Mouse (Mus musculus): ENCODE data around the gene Slc11a1. TPM values are rescaled to one million over a fixed set of nuclear protein-coding genes. Genes with fewer than 3 reads are reported as not detected.
A peak's percentile ranks its signal among the peaks of the same experiment; 100 is the strongest.
"Not testable (repeated sequence)": the region's sequence is repeated elsewhere in the genome, so short reads cannot be mapped to it uniquely, and the experiment has no call there.

Gene Slc11a1
- 0.10 TPM for polyA plus RNA-seq (2021)

GRCm38 (mm10) chr1:74374980-74375379 is at the start of gene Slc11a1:
Gene Slc11a1 (plus strand): TSS chr1:74375195.
- in situ Hi-C loops (cut with MboI; ENCODE audit: low pct_unique_long_range_greater_than_20kb), result no loop called here
- ATAC-seq, result no peak
- ChIA-PET POLR2A (no interaction called here), CTCF (no interaction called here)
- DNase-seq (ENCODE audit: low read depth, low spot score), result no peak
- no peak for TF ChIP-seq CTCF (IDR thresholded peaks at IDR 0.05)
- no peaks in the 10 kb centered on the region for H3K27me3 ChIP-seq

- DNase-seq (ENCODE audit: low read depth, low spot score); in situ Hi-C loops (cut with MboI; ENCODE audit: low pct_unique_long_range_greater_than_20kb); H3K27me3 ChIP-seq; ATAC-seq; POLR2A ChIA-PET: not testable (repeated sequence)
- peak; percentile 67 for TF ChIP-seq CTCF (IDR thresholded peaks at IDR 0.05)
- CTCF ChIA-PET, result interaction anchor here (1.0 to 2.1 kb wide), 2 partner anchors 14 to 24 kb away, joined by 3 to 9 read pairs; no protein-coding TSS in a partner anchor
These were observed 48.1 kb upstream of the Slc11a1 start for GRCm38 (mm10) chr1:74326916-74327315.

- H3K27me3 ChIP-seq, result no peaks in the 10 kb centered on the region
- in situ Hi-C loops (cut with MboI; ENCODE audit: low pct_unique_long_range_greater_than_20kb), result no loop called here
- POLR2A ChIA-PET, result interaction anchor here (0.6 kb wide), 1 partner anchor 1148 kb away, joined by 4 read pairs; no protein-coding TSS in a partner anchor
- no peak for TF ChIP-seq CTCF (IDR thresholded peaks at IDR 0.05)
- no peak for ATAC-seq
- CTCF ChIA-PET, result interaction anchor here (0.7 to 1.3 kb wide), 2 partner anchors 17 to 31 kb away, joined by 3 to 4 read pairs; no protein-coding TSS in a partner anchor
- DNase-seq (ENCODE audit: low read depth, low spot score), result no peak
These were observed 45.0 kb upstream of the Slc11a1 start for GRCm38 (mm10) chr1:74329899-74330431.

- H3K27me3 ChIP-seq, result no peaks in the 10 kb centered on the region
- in situ Hi-C loops (cut with MboI; ENCODE audit: low pct_unique_long_range_greater_than_20kb), result no loop called here
- TF ChIP-seq CTCF (IDR thresholded peaks at IDR 0.05), result no peak
- ATAC-seq, result no peak
- ChIA-PET CTCF (interaction anchor here (1.0 to 1.3 kb wide), 2 partner anchors 18 to 46 kb away, joined by 3 to 4 read pairs; partner anchors contain the start of genes Aamp and Pnkd), POLR2A (no interaction called here)
- DNase-seq (ENCODE audit: low read depth, low spot score), result no peak
These were observed 43.8 kb upstream of the Slc11a1 start for GRCm38 (mm10) chr1:74331046-74331681.

- DNase-seq (ENCODE audit: low read depth, low spot score) (peak; percentile 68), ATAC-seq (peak; percentile 88)
- CTCF ChIA-PET, result interaction anchor here (0.9 to 1.2 kb wide), 3 partner anchors 28 to 127 kb away, joined by 3 read pairs; partner anchors contain the start of genes Aamp and Pnkd
- no peaks in the 10 kb centered on the region for H3K27me3 ChIP-seq
- in situ Hi-C loops (cut with MboI; ENCODE audit: low pct_unique_long_range_greater_than_20kb), result no loop called here
- TF ChIP-seq CTCF (IDR thresholded peaks at IDR 0.05), result no peak
- POLR2A ChIA-PET, result no interaction called here
These were observed 42.7 kb upstream of the Slc11a1 start for GRCm38 (mm10) chr1:74332241-74332763.

- no peak for TF ChIP-seq CTCF (IDR thresholded peaks at IDR 0.05)
- ATAC-seq, result no peak
These were observed 42.1 kb upstream of the Slc11a1 start for GRCm38 (mm10) chr1:74332930-74333329.

GRCm38 (mm10) chr1:74334607-74335006 is 40.4 kb upstream of the Slc11a1 start:
- ChIA-PET CTCF (interaction anchor here (0.9 to 1.8 kb wide), 3 partner anchors 11 to 38 kb away, joined by 3 to 6 read pairs (median 3); partner anchors contain the start of gene Catip), POLR2A (interaction anchor here (0.7 kb wide), 1 partner anchor 199 kb away, joined by 3 read pairs; no protein-coding TSS in a partner anchor)
- no peaks in the 10 kb centered on the region for H3K27me3 ChIP-seq
- no peak for ATAC-seq
- no peak for DNase-seq (ENCODE audit: low read depth, low spot score)
- no peak for TF ChIP-seq CTCF (IDR thresholded peaks at IDR 0.05)
- in situ Hi-C loops (cut with MboI; ENCODE audit: low pct_unique_long_range_greater_than_20kb), result no loop called here

More at GRCm38 (mm10) chr1:74332930-74333329, 42.1 kb upstream of the Slc11a1 start:
- no peaks in the 10 kb centered on the region for H3K27me3 ChIP-seq
- ChIA-PET POLR2A (no interaction called here), CTCF (interaction anchor here (0.9 to 1.2 kb wide), 2 partner anchors 28 to 128 kb away, joined by 3 read pairs; no protein-coding TSS in a partner anchor)
- in situ Hi-C loops (cut with MboI; ENCODE audit: low pct_unique_long_range_greater_than_20kb), result no loop called here
- DNase-seq (ENCODE audit: low read depth, low spot score), result no peak

- TF ChIP-seq CTCF (IDR thresholded peaks at IDR 0.05), result no peak
- no peaks in the 10 kb centered on the region for H3K27me3 ChIP-seq
- POLR2A ChIA-PET, result no interaction called here
- no peak for ATAC-seq
- DNase-seq (ENCODE audit: low read depth, low spot score), result no peak
- CTCF ChIA-PET, result interaction anchor here (0.9 to 1.8 kb wide), 3 partner anchors 10 to 37 kb away, joined by 3 to 6 read pairs (median 3); partner anchors contain the start of gene Catip
- in situ Hi-C loops (cut with MboI; ENCODE audit: low pct_unique_long_range_greater_than_20kb), result no loop called here
These were observed 40.0 kb upstream of the Slc11a1 start for GRCm38 (mm10) chr1:74335033-74335432.

- CTCF ChIA-PET, result interaction anchor here (0.9 to 1.8 kb wide), 2 partner anchors 10 to 26 kb away, joined by 3 to 6 read pairs; partner anchors contain the start of gene Catip
These were observed 39.4 kb upstream of the Slc11a1 start for GRCm38 (mm10) chr1:74335436-74336170.

GRCm38 (mm10) chr1:74337241-74337771 is 37.7 kb upstream of the Slc11a1 start:
- DNase-seq (ENCODE audit: low read depth, low spot score), result no peak
- CTCF ChIA-PET, result no interaction called here
- in situ Hi-C loops (cut with MboI; ENCODE audit: low pct_unique_long_range_greater_than_20kb), result no loop called here
- POLR2A ChIA-PET, result no interaction called here
- no peak for TF ChIP-seq CTCF (IDR thresholded peaks at IDR 0.05)
- H3K27me3 ChIP-seq, result no peaks in the 10 kb centered on the region
- ATAC-seq, result no peak

More at GRCm38 (mm10) chr1:74335436-74336170, 39.4 kb upstream of the Slc11a1 start:
- in situ Hi-C loops (cut with MboI; ENCODE audit: low pct_unique_long_range_greater_than_20kb), result no loop called here
- POLR2A ChIA-PET, result no interaction called here
- ATAC-seq, result no peak
- H3K27me3 ChIP-seq, result no peaks in the 10 kb centered on the region
- no peak for TF ChIP-seq CTCF (IDR thresholded peaks at IDR 0.05)
- DNase-seq (ENCODE audit: low read depth, low spot score), result no peak
